Mouse (Mus musculus) cerebellum, adult 2 months (tissue): ENCODE measurements around the gene Zc3h14. TPM values are rescaled to one million over a fixed set of nuclear protein-coding genes. Genes with fewer than 3 reads are reported as not detected.

Experiments used
- DNase-seq, 2 experiments: peaks; one replicate each; pipeline ENCODE4 v3.0.0; 2021
- H3K27ac ChIP-seq: fragments of 200-500 bp; 2 replicates; pipeline ENCODE4 v1.5.1; 2012; ENCODE audit warnings: low read length, control low read depth, inconsistent platforms; ENCODE audit not compliant: insufficient read depth
- H3K27me3 ChIP-seq: fragments of 200-500 bp; 2 replicates; pipeline ENCODE4 v1.6.1; 2012; ENCODE audit warnings: inconsistent platforms, mild to moderate bottlenecking, low read length, moderate library complexity; ENCODE audit not compliant: control insufficient read depth, insufficient read depth
- H3K4me1 ChIP-seq: fragments of 200-500 bp; 2 replicates; pipeline ENCODE4 v1.6.1; 2011; ENCODE audit warnings: low read length; ENCODE audit not compliant: control insufficient read depth, insufficient read depth
- H3K4me3 ChIP-seq: fragments of 200-500 bp; replicated peaks from 2 replicates; pipeline ENCODE3; 2011; ENCODE audit warnings: mild to moderate bottlenecking, low read depth, low read length, control low read depth; ENCODE audit not compliant: insufficient read depth
- CTCF ChIP-seq: fragments of 200-500 bp; IDR thresholded peaks from 2 replicates; pipeline ENCODE4 v1.5.1; 2011; ENCODE audit warnings: low read depth, mild to moderate bottlenecking, control low read depth, low read length, moderate library complexity, borderline replicate concordance; ENCODE audit not compliant: insufficient read depth
- POLR2A ChIP-seq: fragments of 200-500 bp; IDR thresholded peaks from 2 replicates; pipeline ENCODE4 v1.6.1; 2011; ENCODE audit warnings: low read length, control low read depth, borderline replicate concordance; ENCODE audit not compliant: insufficient read depth
- WGBS: fragments of 180-500 bp; shearing (Covaris S2); methylation state at CpG from one replicate; pipeline ENCODE4 v1.1.7; 2018; 5-methylcytosine and 5-hydroxymethylcytosine counted together
- polyA plus RNA-seq: library from polyadenylated mRNA; depleted of rRNA; stranded (reverse); fragments of >200 nt; gene quantifications from 2 replicates; pipeline ENCODE4 v1.2.3, GENCODE M21; 2012

The Zc3h14 gene
- polyA plus RNA-seq, 1 experiment: 105 TPM

GRCm38 (mm10) chr12:98733165-98733564 lies 13.6 kb upstream of the Zc3h14 start:
- H3K4me1 ChIP-seq: peaks cover 12% of the 10 kb centered on the region
- no peak for DNase-seq
- TF ChIP-seq CTCF: no peak
- TF ChIP-seq POLR2A: no peak
- no peaks in the 10 kb centered on the region for H3K27me3 ChIP-seq
- no peak overlapping the region for H3K27ac ChIP-seq
- peak overlapping the region; percentile 95 for H3K4me3 ChIP-seq
- 63% methylated on average over 3 of the region's 3 CpGs for WGBS

- H3K27me3 ChIP-seq: no peaks in the 10 kb centered on the region
- DNase-seq: no peak
- H3K4me1 ChIP-seq: peaks cover 10% of the 10 kb centered on the region
- peak overlapping the region; percentile 95 for H3K4me3 ChIP-seq
- no peak overlapping the region; the same call in 1 of the 2 replicates for H3K27ac ChIP-seq
- WGBS: 7% methylated on average over 12 of the region's 12 CpGs
- TF ChIP-seq POLR2A: no peak
- no peak for TF ChIP-seq CTCF
Observed at GRCm38 (mm10) chr12:98733776-98734175, 13.0 kb upstream of the Zc3h14 start.

- DNase-seq: peak; percentile 89 to 94
- H3K4me3 ChIP-seq: peak overlapping the region; percentile 95
- peak overlapping the region; percentile 82 for H3K27ac ChIP-seq
- peaks cover 8% of the 10 kb centered on the region for H3K4me1 ChIP-seq
- no peaks in the 10 kb centered on the region for H3K27me3 ChIP-seq
- TF ChIP-seq POLR2A: peak; percentile 44; the same call in 1 of the 2 replicates
- TF ChIP-seq CTCF: no peak
- WGBS: 1% methylated on average over 30 of the region's 30 CpGs
Observed at GRCm38 (mm10) chr12:98734246-98734879, 12.4 kb upstream of the Zc3h14 start.

- TF ChIP-seq POLR2A (no peak), CTCF (no peak)
- Histone ChIP-seq H3K4me3 (peak overlapping the region; percentile 95), H3K4me1 (peaks cover 8% of the 10 kb centered on the region), H3K27ac (peak overlapping the region; percentile 8), H3K27me3 (no peaks in the 10 kb centered on the region)
- DNase-seq: no peak
- WGBS: 10% methylated on average over 22 of the region's 22 CpGs
Observed at GRCm38 (mm10) chr12:98734880-98735801, 11.6 kb upstream of the Zc3h14 start.

GRCm38 (mm10) chr12:98736951-98737800 lies 9.6 kb upstream of the Zc3h14 start, which contains the start of gene Ptpn21:
TSS of gene Ptpn21 (minus strand) at chr12:98737405.
- H3K27me3 ChIP-seq: no peaks in the 10 kb centered on the region
- no peak for TF ChIP-seq POLR2A
- TF ChIP-seq CTCF: no peak
- H3K4me3 ChIP-seq: peak within 1 kb of the TSS; percentile 62
- peaks cover 3% of the 10 kb centered on the region; the same call in 1 of the 2 replicates for H3K4me1 ChIP-seq
- H3K27ac ChIP-seq: peak within 1 kb of the TSS; percentile 86
- DNase-seq: peak; percentile 68
- WGBS: under 1% methylated on average over 73 of the region's 75 CpGs

GRCm38 (mm10) chr12:98737801-98738350 lies 8.9 kb upstream of the Zc3h14 start:
- peaks cover 3% of the 10 kb centered on the region; the same call in 1 of the 2 replicates for H3K4me1 ChIP-seq
- H3K27ac ChIP-seq: peak overlapping the region; percentile 56; the same call in 1 of the 2 replicates
- H3K27me3 ChIP-seq: no peaks in the 10 kb centered on the region
- no peak for DNase-seq
- WGBS: 16% methylated on average over 7 of the region's 7 CpGs
- TF ChIP-seq CTCF: no peak
- peak overlapping the region; percentile 62 for H3K4me3 ChIP-seq

GRCm38 (mm10) chr12:98741011-98741501 lies 5.7 kb upstream of the Zc3h14 start:
- Histone ChIP-seq H3K27me3 (no peaks in the 10 kb centered on the region), H3K4me1 (no peaks in the 10 kb centered on the region), H3K4me3 (no peak overlapping the region), H3K27ac (no peak overlapping the region)
- TF ChIP-seq POLR2A: no peak
- no peak for TF ChIP-seq CTCF
- 16% methylated on average over 3 of the region's 3 CpGs for WGBS
- peak in 1 of 2 experiments; percentile 4 for DNase-seq
